Mouse (Mus musculus) kidney, postnatal 36 days (tissue): ENCODE results near the gene Rpl6.
"Not testable (repeated sequence)": the region's sequence is repeated elsewhere in the genome, so short reads cannot be mapped to it uniquely, and the experiment has no call there.

ENCODE experiments used
- DNase-seq, 2 experiments: peaks; one replicate each; pipeline ENCODE4 v3.0.0; 2021 to 2022; ENCODE audit warnings: mixed read lengths in 2 of 2

Gene Rpl6

DNA sequence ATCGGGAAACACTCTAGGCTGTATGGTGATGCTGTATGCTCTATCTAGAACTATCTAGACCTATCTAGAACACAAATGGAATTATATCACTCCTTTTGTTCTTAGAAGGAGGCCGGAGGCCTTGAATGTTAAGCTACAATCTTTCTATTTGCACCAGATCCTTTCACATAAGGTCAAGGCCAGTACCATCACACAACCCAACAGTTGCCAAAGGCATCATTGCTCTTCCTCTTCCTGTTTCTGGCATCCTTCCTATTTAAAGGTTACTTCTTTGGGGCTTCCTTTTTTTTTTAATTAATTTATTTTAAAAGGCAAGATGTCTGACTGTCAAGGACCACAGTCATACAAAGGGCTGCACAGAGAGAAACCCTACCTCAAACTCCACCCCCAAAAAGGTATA is 6.9 kb upstream of the Rpl6 start:
- no peak for DNase-seq

- DNase-seq, result no peak
Observed at GRCm38 (mm10) chr5:121198376-121198775, 5.9 kb upstream of the Rpl6 start.

GRCm38 (mm10) chr5:121201739-121202138 is 2.5 kb upstream of the Rpl6 start:
- DNase-seq, result peak in 1 of 2 experiments; percentile 62

- DNase-seq, result no peak
Observed at GRCm38 (mm10) chr5:121202467-121202866, 1.8 kb upstream of the Rpl6 start.

DNA sequence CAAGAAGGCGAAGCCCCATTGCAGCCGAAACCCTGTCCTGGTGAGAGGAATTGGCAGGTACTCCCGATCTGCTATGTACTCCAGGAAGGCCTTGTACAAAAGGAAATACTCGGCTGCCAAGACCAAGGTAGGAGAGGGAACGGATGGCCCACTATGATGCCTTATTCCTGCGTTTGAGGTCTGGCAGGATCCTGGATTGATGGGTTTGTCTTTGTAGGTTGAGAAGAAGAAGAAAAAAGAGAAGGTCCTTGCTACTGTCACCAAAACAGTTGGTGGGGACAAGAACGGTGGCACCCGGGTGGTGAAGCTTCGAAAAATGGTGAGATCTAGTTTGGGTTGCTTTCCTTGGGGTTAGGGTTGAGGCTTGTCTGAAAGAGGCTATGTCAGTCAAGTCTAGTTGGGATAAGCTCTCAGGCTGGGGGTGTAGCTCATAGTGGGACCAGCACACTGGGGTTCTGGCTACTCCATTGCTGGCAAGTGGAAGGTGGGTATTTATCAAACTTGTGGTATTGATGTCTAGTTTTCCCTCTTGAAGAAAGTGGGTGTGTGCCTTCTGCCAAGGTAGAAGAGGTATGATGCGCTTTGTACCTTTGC is 1.4 kb downstream of the Rpl6 start:
- DNase-seq, result not testable (repeated sequence)

DNA sequence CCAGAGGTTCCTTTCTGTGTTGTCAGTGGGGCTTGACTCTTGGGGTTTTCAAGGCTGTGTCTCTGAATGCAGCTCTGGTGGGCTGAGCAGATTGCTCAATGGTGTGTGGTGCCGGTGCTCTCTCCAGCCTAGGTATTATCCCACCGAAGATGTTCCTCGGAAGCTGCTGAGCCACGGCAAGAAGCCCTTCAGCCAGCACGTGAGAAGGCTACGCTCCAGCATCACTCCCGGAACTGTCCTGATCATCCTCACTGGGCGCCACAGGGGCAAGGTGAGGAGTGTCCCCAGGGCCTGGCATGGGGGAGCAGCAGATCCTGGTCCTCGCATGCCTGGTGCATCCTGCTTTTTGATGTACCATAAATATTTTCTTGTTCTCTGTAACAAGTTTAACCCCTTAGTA is 2.3 kb downstream of the Rpl6 start:
- DNase-seq, result no peak

DNA sequence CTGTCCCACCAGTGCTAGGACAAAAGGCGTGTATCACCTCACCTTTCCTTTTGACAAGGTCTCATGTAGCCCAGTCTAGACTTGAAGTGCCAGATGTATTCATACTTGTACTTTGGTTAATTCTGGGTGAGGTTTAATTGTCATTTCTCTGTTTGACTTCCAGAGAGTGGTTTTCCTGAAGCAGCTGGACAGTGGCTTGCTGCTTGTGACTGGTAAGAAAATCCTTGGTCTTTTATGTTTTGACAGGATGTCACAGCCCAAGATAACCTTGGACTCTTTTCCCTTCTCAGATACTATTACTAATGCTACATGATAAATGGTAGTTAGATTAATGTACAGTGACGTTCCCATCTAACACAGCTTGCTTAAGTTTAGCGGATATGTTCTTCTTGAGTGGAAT is 2.7 kb downstream of the Rpl6 start:
- DNase-seq, result no peak

DNA sequence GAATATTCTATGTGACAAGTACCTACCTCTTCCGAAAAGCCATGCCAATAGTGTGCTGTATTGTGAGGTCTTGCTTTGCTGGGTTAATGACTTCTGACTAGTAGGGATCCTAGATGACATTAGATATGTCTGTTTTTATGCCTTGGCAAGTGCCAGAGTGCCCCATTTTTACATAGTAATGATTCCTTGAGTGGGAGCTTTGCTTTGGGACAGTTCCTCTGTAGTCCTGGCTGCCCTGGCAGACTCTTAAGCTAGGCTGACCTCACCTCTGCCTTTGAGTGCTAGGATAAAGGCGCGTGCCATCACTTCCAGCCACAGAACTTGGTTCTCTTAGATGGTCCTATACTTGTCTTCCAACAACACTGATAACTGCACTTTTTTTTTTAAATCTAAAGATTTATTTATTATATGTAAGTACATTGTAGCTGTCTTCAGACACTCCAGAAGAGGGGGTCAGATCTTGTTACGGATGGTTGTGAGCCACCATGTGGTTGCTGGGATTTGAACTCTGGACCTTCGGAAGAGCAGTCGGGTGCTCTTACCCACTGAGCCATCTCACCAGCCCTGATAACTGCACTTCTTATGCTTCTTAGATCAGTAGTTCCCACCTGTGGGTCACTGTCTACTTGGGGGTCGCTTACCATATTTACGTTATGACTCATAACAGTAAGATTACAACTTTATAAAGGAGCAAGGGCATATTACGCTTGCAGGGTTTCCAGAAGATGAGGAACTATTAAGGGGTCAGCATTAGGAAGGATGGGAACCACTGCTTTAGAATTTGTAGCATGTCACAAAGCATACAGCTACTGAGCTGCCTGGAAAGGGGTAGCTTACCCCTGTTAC is 5.7 kb downstream of the Rpl6 start:
- DNase-seq, result no peak

DNA sequence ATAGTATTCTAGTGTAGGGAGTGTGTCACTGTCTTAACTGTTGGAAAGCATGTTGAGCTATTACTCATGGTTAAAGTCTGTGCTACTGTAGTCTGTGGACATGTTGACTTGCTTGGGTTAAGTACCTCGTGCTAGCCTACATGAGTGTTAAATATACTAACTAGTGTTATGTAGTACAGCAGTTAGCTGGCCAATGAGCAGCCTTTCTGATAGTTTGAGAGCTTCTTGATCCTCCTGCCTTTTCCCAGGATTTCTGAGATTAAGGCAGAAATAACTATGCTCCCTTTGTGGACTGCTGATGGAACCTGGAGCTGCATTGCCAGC is 6.3 kb downstream of the Rpl6 start:
- DNase-seq, result no peak

GRCm38 (mm10) chr5:121212108-121212507 is 7.8 kb downstream of the Rpl6 start:
- no peak for DNase-seq

- DNase-seq, result no peak
Observed at GRCm38 (mm10) chr5:121214707-121215106, 10.4 kb downstream of the Rpl6 start.

DNA sequence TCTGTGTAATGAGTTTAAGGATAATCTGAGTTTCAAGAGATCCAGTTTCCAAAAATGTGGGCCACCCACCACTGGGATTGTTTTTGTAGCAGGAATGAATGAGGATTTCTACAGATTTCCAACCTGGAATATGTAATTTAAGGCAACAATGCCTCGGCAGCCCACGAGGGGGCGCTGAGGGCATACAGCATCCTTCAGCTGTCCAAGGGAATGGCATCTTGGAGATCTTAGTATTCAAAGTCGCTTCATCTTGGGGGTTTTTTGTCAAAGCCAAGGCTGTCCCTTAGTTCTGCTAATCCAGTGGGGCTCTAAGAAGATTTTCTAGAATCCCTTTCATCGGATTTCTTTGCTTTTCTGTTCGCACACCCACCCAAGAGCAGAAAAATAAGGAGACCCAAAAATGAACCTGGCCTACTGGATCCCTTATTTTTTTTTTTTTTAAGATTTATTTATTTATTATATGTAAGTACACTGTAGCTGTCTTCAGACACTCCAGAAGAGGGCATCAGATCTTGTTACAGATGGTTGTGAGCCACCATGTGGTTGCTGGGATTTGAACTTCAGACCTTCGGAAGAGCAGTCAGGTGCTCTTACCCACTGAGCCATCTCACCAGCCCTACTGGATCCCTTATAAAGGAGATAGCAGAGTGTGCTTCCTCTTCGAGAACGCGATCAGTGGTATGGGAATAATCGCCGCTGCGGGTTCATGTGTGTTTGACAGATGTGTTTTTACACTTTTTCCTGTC is 11.3 kb downstream of the Rpl6 start:
- DNase-seq, result peak; percentile 70 to 87

DNA sequence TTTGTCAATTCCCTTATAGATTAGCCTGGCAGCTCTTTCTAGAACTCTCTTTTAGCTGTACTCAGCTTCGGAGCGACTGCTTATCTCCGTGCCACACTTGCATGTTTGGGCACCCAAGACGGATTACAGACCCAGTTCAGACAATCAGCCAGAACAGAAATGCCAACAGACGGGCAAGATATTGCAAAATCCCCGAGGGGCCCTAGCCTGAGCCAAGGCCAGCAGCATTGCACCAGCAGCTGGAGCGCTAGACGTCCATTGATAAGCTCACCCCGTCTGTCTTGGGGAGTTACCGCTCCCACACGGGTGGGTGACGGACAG is 11.8 kb downstream of the Rpl6 start:
- no peak for DNase-seq

DNA sequence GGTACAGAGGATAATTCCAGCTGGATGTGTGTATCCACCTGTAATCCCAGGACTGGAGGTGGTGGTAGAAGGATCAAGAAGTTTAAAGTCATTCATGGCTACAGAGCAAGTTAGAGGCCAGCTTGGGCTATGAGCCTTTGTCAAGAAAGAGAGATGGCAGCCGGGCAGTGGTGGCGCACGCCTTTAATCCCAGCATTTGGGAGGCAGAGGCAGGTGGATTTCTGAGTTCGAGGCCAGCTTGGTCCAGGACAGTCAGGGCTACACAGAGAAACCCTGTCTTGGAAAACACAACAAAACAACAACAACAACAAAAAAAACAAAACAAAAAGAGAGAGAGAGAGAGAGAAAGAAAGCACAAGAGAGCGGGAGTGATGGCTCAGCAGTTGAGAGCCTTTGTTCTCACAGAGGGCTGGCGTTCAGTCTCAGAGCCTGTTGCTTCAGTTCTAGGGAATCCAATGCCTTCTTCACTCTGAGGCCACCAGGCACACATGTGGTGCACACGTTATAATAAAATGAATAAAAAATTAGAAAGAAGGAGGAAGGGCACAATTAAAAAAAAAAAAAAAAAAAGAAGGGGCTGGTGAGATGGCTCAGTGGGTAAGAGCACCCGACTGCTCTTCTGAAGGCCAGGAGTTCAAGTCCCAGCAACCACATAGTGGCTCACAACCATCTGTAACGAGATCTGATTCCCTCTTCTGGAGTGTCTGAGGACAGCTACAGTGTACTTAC is 12.5 kb downstream of the Rpl6 start:
- DNase-seq, result not testable (repeated sequence)

DNA sequence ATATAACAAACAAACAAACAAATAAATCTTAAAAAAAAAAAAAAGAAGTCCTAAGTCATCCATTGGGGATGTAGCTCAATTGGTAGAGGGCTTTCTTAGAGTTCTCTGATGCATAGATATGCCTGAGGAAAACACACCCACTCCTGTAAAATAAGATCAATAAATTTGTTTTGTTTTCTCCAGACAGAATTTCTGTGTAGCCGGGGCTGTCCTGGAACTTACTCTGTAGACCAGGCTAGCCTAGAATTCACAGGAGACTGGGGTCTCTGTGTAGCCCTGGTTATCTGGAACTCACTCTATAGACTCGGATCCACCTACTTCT is 13.0 kb downstream of the Rpl6 start:
- DNase-seq, result no peak

DNA sequence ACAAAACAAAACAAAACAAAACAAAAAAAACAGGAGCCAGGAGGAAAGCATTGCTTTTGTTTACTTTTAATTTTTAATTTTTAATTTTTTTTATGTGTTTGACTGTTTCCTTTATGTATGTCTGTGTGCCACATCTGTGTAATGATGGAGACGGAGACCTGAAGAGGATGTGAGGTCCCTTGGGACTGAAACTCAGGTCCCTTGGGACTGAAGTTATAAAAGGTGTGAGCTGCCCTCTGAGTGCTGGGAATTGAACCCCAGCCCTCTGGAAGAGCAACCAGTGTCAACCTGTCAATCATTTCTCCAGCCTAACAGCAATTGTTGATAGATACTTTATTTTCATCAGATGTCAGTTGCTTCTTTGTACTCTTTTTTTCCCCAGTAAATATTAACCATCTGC is 14.9 kb downstream of the Rpl6 start:
- no peak for DNase-seq

DNA sequence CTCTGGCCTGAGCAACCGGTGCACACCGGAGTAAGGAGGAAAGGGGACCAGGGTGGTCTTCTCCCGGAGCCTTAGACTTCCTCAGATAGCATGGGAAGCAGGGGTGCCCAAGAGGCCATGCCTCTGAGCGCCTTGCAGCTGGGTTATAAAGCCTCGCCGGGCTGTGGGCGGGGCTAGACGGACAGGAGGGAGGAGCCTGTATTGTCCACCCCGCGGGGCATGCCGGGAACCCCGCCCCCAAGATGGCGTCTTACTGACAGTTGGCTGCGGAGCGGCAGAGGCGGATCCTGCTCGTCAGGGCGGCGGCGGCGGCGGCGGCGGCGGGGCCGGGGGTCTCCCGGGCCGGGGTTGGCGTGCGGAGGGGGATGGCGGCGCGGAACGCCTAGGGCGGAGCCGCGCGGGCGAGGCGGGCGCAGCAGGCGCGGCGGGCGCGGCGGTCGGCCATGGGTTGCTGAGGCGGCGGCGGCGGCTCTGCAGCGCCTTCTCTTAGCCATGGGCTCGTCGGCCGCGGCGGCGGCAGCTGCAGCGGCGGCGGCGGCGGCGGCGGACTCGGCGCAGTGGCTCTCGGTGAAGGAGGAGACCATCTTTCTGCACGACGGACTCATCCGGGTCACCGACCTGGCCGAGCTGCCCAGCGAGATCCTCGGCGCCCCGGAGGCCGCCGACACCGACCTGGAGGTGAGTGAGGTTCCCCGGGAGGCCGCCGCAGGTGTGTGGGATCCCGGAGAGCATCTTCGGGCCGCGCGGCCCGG is 15.9 kb downstream of the Rpl6 start, which contains the start of gene Hectd4:
Gene Hectd4, plus strand, starts transcription at position 240 of the 752 bp plus-strand sequence.
- DNase-seq, result peak; percentile 97 to 100

- peak in 1 of 2 experiments; percentile 22 for DNase-seq
Observed at GRCm38 (mm10) chr5:121220732-121221301, 16.5 kb downstream of the Rpl6 start.

GRCm38 (mm10) chr5:121221328-121221850 is 17.1 kb downstream of the Rpl6 start:
- DNase-seq, result no peak

DNA sequence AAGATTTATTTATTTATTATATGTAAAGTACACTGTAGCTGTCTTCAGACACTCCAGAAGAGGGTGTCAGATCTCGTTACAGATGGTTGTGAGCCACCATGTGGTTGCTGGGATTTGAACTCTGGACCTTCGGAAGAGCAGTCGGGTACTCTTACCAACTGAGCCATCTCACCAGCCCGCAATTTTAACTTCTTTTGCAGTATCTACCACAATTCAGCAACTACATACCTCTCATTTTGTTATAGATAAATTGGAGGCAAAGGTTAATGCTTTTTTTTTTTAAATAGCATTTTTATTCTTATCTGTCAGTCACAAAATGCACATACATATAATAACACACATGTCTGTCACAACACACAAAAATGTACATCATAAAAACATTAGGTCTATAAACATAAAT is 19.7 kb downstream of the Rpl6 start:
- DNase-seq, result not testable (repeated sequence)

GRCm38 (mm10) chr5:121224856-121225255 is 20.6 kb downstream of the Rpl6 start:
- no peak for DNase-seq

DNA sequence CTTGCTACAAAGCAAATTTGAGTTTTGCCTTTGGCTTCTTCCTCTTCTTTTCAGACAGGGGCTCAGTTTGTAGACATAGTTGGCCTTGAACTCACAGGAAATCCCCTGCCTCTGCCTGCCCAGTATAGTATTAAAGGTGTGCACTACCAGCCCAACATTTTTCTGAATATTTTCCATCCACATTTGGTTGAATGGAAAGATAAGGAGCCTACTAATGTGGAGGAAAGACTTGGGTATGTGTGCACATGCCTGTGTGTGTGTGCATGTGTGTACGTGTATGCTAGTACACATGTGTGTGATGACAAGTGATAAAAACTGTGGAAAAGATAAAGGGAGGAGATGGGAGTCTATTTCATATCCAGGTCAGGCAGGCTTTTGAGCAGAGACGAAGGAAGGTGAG is 21.6 kb downstream of the Rpl6 start:
- DNase-seq, result no peak
